Comparison of ENCODE assay signal across 22 mouse cellular contexts in genomic region chr5:141281751-141282150, GRCm38 (mm10). TPM values are rescaled to one million over a fixed set of nuclear protein-coding genes. Genes with fewer than 3 reads are reported as not detected.
"Had no signal": no experiment of that assay in that cellular context is flagged by ENCODE, and none has a peak within 500 bp of the region (broad histone marks: within the 10 kb centered on the region; RNA-seq: fewer than 3 reads in every experiment).

No protein-coding gene starts in this region.

- DNase-seq: heart, postnatal 10 days; heart, postnatal 14 days; heart, postnatal 36 days; heart, postnatal 4 days; kidney, adult 11 months; kidney, adult 18-20 months; kidney, adult 2 months; kidney, adult 8-10 months; kidney, adult 9 months; kidney, postnatal 10 days; kidney, postnatal 14 days; kidney, postnatal 25 days; kidney, postnatal 36 days; kidney, postnatal 4 days; layer of hippocampus, adult 9-11 months; layer of hippocampus, postnatal 36 days had no signal

- ATAC-seq: hindbrain, embryonic 16.5 days; hindbrain, postnatal 0 days; inflammation-experienced regulatory T-cells, adult 6 months; intestine, embryonic 15.5 days; intestine, embryonic 16.5 days; intestine, postnatal 0 days had no signal

RNA-seq across cellular contexts. Expression of gene Sdk1, which starts 40.5 kb away (rescaled TPM):
- polyA plus RNA-seq: inflammation-experienced regulatory T-cells, adult 6 months had no signal
